Mouse (Mus musculus): ENCODE results near the gene Adamts2.

Gene Adamts2

DNA sequence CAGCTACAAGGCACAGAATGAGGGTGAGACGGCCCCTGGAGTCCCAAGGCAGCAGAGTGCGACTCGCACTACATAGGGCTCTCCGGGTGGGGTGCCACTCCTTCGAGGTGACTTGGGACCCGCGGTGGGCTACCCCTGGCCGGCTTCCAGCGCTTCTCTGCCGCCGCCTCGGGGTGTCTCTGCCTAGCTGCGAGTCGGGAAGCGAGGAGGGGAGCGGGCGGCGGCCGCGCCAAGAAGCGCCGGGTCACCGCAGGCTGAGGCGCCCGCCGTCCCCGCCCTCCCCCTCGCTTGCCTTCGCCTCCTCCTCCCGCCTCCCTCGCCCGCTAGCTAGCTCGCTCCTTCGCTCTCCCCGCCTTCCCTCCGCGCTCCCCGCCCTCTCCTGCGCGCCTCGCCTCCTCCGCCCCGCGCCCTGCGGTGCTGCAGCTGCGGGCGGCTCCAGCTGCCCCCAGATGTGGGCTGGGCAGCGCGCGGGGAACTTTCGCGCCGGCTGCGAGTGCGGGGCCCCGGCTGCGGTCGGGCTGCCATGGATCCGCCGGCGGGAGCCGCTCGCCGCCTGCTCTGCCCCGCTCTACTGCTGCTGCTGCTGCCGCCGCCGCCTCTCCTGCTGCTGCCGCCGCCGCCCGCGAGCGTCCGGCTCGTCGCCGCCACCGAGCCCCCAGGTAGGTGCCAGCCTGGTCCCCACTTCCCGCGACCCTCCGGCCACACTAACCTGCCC lies at the start of gene Adamts2:
Gene Adamts2, plus strand, starts transcription at position 444 of the 715 bp plus-strand sequence.
- DNase-seq (ENCODE audit: low spot score): no peak

DNA sequence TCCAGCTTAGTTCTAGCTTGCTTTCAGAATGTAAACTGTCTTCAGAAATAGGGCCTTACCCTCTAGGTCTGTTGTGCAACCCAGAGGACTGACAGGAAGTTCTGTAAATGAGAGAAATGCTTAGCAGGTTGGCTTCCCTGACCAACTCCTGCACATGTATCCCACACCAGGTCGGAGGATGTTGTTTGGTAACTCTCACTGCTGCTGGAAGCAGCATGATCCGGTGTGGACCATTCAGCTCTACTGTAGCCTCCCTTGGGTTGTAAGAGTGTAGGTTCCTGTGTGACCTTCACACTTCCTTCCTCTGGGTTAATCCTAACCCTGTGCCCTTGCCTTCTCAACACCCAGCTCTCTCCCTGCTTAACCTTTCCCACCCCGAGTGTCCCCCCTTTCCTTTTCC lies 44.8 kb upstream of the Adamts2 start:
- DNase-seq (ENCODE audit: low spot score): no peak

- no peak for DNase-seq (ENCODE audit: low spot score)
Measured at GRCm38 (mm10) chr11:50559108-50559507, 42.8 kb upstream of the Adamts2 start.

- DNase-seq (ENCODE audit: low spot score): no peak
Measured at GRCm38 (mm10) chr11:50565466-50566211, 36.2 kb upstream of the Adamts2 start.

DNA sequence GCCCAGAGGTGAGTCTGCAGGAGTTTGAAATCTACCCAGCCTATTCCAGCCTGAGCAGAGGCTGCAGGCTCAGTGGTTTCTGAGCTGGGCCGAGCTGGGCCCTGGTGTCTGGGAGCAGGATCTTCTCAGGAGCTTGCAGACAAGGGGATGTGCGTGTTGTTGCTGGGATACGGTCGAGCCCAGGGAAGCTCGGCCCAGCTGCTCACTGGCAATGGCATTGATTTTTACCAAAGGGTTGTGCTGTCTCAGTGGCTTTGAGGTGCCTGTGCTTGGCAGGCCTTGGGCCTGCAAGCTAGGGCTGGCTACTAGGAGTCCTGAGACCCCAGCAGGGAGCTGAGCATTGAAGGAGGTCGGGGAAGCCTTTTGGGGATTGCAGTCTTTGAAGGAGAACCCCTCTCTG lies 30.4 kb upstream of the Adamts2 start:
- no peak for DNase-seq (ENCODE audit: low spot score)

DNA sequence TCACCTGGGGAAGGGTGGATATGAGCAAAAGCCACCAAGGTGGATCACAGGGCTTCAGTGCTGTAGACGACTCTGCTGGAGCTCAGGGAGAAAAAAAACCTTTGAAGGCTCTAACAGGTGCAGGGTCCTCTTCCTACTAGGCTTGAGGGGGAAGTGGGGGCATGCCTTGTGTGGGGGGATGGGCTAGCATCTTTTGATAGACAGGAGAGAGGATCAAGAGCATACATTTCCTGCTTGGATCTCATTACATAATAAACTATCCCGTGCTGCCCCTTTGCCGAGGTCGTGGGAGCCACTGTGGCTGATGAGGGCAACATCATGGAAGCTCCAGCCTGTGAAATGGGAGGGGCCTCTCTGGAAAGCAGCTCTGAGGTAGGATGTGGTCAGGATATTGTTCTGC lies 25.4 kb upstream of the Adamts2 start:
- no peak for DNase-seq (ENCODE audit: low spot score)

DNA sequence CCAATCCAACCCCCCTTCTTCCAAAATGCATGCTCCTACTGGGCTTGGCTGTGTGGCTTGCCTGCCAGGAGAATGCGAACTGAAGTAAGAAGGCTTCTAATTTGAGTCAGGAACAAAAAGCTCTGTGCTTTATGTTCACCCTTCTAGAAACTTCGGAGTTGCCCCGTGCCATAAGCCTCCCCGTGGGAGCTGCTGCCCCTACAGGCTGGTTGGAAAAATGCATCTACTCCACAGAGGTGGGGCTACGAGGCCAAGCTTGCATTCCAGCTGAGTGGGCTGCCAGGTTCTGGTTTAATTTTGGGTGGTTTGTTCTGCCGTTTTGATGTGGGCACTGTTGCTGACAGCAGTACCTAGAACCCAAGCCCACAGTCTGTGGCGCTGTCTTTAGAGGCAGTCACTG lies 14.9 kb upstream of the Adamts2 start:
- no peak for DNase-seq (ENCODE audit: low spot score)

DNA sequence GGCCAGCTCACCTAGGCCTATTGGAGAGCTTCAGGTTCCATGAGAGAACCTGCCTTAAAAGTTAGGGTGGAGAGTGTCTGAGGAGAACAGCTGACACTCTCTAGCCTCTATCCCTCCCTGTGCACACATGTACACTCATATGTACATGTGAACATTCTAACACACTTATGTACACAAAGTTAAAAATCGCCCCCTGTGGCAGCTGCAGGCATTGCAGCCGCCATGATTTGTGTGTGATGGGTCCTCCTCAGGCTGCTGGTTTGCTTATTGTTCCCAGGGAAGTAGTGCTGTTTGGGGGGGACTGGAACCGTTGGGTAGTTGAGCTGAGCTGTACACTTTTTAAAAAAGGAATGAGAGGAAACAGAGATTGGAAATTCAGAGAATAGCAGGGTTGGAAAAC lies 14.1 kb upstream of the Adamts2 start:
- DNase-seq (ENCODE audit: low spot score): peak; percentile 15

GRCm38 (mm10) chr11:50589060-50589459 lies 12.8 kb upstream of the Adamts2 start:
- DNase-seq (ENCODE audit: low spot score): no peak

DNA sequence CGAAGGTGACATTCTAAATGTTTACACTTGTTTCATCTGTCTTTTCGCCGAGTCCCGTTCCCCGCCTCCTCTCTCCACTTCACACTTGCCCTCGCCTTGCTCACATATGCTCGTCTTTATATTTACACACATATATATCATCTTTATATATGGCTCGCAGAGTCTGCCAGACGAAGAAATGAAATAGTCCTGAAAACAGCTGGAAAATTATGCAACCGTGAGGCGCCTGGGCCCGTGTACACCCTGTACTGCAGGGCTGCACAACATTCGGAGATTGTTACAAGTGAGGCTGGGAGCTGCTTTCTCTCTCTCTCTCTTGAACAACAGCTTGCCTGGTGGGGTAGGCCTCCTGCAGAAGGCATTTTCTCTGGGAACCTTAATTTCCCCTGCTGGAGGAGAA lies 10.8 kb upstream of the Adamts2 start:
- DNase-seq (ENCODE audit: low spot score): no peak

DNA sequence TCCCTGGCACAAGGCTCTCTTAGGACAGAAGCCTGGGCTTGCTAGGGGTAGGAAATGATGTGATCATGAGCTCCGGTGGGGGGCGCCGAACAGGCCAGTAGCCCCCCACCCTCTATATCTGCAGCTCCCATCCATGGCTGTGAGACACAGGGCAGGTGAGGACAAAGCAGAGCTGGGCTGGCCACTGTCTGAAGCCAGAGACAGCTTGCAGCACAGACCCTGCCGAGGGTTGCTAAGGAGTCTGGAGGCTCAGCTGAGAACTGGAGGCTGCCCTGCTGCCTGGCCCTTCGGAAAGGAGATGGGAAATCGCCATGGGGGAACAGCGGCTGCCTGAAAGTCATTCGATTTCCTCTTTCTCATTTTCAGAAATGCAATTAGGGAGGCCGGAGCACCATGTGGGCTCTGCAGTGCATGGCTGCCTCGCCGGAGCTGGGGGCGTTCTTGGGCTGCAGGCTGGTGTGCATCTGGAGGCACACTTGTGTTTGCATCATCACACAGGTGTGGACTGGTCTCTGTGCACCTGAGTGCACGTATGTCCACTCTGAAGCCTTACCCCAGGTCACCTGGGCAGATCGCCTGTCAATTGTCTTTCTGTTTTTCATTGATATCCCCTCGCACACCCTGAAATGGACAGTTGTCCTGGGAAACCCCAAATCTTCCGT lies 8.9 kb upstream of the Adamts2 start:
- no peak for DNase-seq (ENCODE audit: low spot score)

- no peak for DNase-seq (ENCODE audit: low spot score)
Measured at GRCm38 (mm10) chr11:50596571-50596970, 5.3 kb upstream of the Adamts2 start.

DNA sequence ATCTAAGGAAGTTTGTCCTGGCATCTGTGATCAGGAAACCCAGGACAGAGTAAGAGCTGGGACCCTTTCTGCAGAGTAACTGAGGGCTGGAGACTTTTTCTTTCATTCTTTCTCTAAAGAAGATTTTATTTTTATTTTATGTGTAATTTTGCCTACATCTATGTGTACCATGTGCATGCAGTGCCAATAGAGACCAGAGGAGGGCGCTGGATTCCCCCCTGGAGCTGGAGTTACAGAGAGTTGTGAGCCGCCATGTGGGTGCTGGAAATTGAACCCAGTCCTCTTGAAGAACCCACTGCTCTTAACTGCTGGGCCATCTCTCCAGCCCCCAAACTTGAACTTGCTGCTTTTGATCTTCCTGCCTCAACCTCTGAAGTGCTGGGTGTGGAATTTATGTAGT lies 2.7 kb upstream of the Adamts2 start:
- no peak for DNase-seq (ENCODE audit: low spot score)

- no peak for DNase-seq (ENCODE audit: low spot score)
Measured at GRCm38 (mm10) chr11:50602356-50603081, 635 bp downstream of the Adamts2 start.

DNA sequence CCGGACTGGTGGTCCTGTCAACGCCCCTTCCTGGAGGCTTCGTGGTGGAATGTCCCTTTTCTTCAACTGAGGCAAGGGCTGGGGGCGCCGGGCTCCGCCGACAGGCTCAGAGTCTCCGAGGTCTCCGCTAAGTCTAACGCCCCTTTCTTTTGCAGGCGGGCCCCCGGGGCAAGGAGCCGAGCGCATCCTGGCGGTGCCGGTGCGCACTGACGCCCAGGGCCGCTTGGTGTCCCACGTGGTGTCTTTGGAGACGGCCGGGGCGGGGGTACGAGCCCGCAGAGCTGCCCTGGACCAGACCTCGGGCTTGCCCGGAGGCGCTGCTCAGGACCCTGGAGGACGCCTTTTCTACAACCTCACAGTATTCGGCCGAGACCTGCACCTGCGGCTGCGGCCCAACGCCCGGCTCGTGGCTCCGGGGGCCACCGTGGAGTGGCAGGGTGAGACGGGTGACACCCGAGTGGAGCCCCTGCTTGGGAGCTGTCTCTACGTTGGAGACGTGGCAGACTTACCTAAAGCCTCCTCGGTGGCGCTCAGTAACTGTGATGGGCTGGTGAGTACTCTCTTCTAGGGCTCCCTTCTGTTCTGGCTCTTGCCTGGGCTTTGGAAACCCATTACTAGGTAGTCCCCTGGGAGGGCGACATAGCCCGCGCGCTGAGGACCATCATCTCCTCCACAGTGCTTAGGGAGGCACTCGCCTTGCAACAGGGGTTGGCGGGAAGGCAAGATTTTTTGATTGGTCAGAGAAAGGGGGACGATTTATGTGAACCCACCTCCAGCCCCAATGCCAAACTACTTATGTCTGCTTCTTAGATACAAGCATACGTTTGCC lies 1.4 kb downstream of the Adamts2 start:
- no peak for DNase-seq (ENCODE audit: low spot score)

GRCm38 (mm10) chr11:50604371-50604770 lies 2.5 kb downstream of the Adamts2 start:
- no peak for DNase-seq (ENCODE audit: low spot score)

GRCm38 (mm10) chr11:50611181-50611580 lies 9.3 kb downstream of the Adamts2 start:
- no peak for DNase-seq (ENCODE audit: low spot score)

DNA sequence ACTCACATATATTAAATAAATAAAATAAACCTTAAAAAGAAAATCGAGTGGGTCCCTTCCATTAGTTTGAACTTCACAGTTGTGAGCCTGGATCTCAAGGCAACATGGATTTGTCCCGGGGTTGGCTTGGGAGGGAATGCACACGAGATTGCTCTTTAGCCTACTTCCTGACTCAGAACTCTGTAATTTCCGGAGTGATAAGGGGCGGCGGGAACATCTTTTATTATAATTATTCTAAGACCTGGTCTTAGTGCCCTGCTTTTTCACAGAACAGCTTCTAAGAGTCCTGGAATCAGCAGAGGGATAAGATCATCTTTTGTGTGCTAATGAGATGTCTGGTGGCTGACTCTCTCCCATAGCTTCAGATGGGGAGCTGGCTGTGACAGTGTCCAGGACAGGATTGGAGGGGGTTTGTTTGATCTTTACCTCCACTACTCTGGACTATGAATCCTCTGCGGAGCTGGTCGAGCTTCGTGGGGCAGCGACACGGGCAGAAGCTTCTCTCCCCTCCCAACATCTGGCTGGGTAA lies 15.2 kb downstream of the Adamts2 start:
- DNase-seq (ENCODE audit: low spot score): no peak

GRCm38 (mm10) chr11:50620926-50621325 lies 19.0 kb downstream of the Adamts2 start:
- no peak for DNase-seq (ENCODE audit: low spot score)

DNA sequence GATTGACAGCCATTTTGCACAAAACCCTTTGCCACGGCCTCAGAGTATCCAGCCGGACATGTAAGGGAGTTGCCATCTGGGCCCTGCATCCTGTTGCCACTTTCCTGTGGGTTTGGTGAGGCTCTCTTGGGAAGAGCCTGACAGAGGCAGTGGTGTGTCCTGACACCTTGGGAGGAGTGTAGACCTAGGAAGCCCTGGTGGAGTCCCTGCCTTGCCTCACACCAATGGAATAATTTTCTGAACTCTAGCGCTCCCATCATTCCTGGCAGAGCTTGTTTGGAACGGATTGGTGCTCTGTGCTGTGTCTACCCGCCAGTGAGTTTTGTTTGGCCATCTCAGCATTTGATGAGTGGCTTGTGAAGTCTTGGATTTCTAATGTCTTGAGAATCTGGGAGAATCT lies 19.5 kb downstream of the Adamts2 start:
- no peak for DNase-seq (ENCODE audit: low spot score)

GRCm38 (mm10) chr11:50622238-50622726 lies 20.4 kb downstream of the Adamts2 start:
- DNase-seq (ENCODE audit: low spot score): no peak
